ENCODE assay signal across 23 mouse cellular contexts in genomic region chr6:144804321-144804720, GRCm38 (mm10). TPM values are rescaled to one million over a fixed set of nuclear protein-coding genes. Genes with fewer than 3 reads are reported as not detected.
DNase-seq lines count a peak whose midpoint lies in the region; ATAC-seq and TF ChIP-seq lines count a peak whose summit lies in the region.
"Had no signal": no experiment of that assay in that cellular context is flagged by ENCODE, and none has a peak within 500 bp of the region (broad histone marks: within the 10 kb centered on the region; RNA-seq: fewer than 3 reads in every experiment).

No protein-coding gene starts in this region.

- DNase-seq in urinary bladder, postnatal 14 days (ENCODE audit: low spot score), result peak; percentile 43
- no peak for DNase-seq in urinary bladder, adult 2 months (ENCODE audit: low spot score)
- peak; percentile 2 for DNase-seq in MEL (ENCODE audit: low read depth, low spot score)
- peak; percentile 12 for DNase-seq in limb, embryonic 10.5 days (ENCODE audit: low spot score)
- DNase-seq in lung, postnatal 36 days, result no peak
- no peak for DNase-seq in c-Kit-positive CD71-positive TER-119-positive erythroid progenitor cells, embryonic 14.5 days (ENCODE audit: low spot score)
- DNase-seq: adrenal gland, postnatal 25 days; cerebellum, adult 8-10 months; heart, postnatal 36 days; layer of hippocampus, postnatal 36 days; lung, postnatal 14 days; spleen, adult 18-20 months had no signal

- 93% methylated on average over 5 of the region's 5 CpGs for WGBS in limb, embryonic 10.5 days
- WGBS in kidney, embryonic 15.5 days, result 81% methylated on average over 5 of the region's 5 CpGs

- no peaks in the 10 kb centered on the region for H3K79me2 ChIP-seq in MEL (ENCODE audit: control insufficient read depth, insufficient read depth, low read length, poor library complexity)

- no peak overlapping the region for H3K9ac ChIP-seq in MEL (ENCODE audit: control insufficient read depth, low read depth, low read length, poor library complexity, severe bottlenecking)
- H3K9ac ChIP-seq in kidney, embryonic 15.5 days, result no peak overlapping the region
- H3K9ac ChIP-seq: forebrain, embryonic 12.5 days; heart, embryonic 12.5 days; hindbrain, embryonic 14.5 days; stomach, embryonic 15.5 days had no signal

- H3K4me2 ChIP-seq in kidney, embryonic 15.5 days, result no peak overlapping the region
- H3K4me2 ChIP-seq: forebrain, embryonic 12.5 days; heart, embryonic 12.5 days; hindbrain, embryonic 14.5 days; midbrain, embryonic 11.5 days; stomach, embryonic 15.5 days had no signal

- no peaks in the 10 kb centered on the region for H3K27me3 ChIP-seq in MEL (ENCODE audit: control insufficient read depth in 1 of 2, insufficient read depth in 2 of 2, low read length in 2 of 2)
- H3K27me3 ChIP-seq in limb, embryonic 10.5 days (ENCODE audit: low read depth, poor library complexity, severe bottlenecking), result no peaks in the 10 kb centered on the region
- no peaks in the 10 kb centered on the region for H3K27me3 ChIP-seq in kidney, embryonic 15.5 days
- H3K27me3 ChIP-seq: forebrain, embryonic 12.5 days; heart, embryonic 12.5 days; Patski; stomach, embryonic 15.5 days had no signal

- H3K27ac ChIP-seq in MEL (ENCODE audit: control insufficient read depth, low read depth, low read length), result no peak overlapping the region
- H3K27ac ChIP-seq in limb, embryonic 10.5 days, result no peak overlapping the region
- H3K27ac ChIP-seq in kidney, embryonic 15.5 days, result no peak overlapping the region
- H3K27ac ChIP-seq: embryonic facial prominence, embryonic 10.5 days; forebrain, embryonic 12.5 days; hindbrain, embryonic 14.5 days; kidney, postnatal 0 days; stomach, embryonic 15.5 days had no signal

- H3K4me1 ChIP-seq in MEL (ENCODE audit: control insufficient read depth in 1 of 2, insufficient read depth in 2 of 2, low read length in 2 of 2), result no peaks in the 10 kb centered on the region
- H3K4me1 ChIP-seq in limb, embryonic 10.5 days, result no peaks in the 10 kb centered on the region
- no peaks in the 10 kb centered on the region for H3K4me1 ChIP-seq in kidney, embryonic 15.5 days
- H3K4me1 ChIP-seq: embryonic facial prominence, embryonic 10.5 days; forebrain, embryonic 12.5 days; heart, embryonic 12.5 days; stomach, embryonic 15.5 days had no signal

- no peaks in the 10 kb centered on the region for H3K9me3 ChIP-seq in MEL (replicated peaks; ENCODE audit: insufficient read depth, low read length)
- H3K9me3 ChIP-seq in limb, embryonic 10.5 days (replicated peaks), result no peaks in the 10 kb centered on the region
- 0 out of 2 replicates have a peak, but pooled peaks cover 7% of the 10 kb centered on the region for H3K9me3 ChIP-seq in kidney, embryonic 15.5 days (replicated peaks)
- H3K9me3 ChIP-seq: stomach, embryonic 15.5 days had no signal

- no peak for TF ChIP-seq CTCF in MEL (IDR thresholded peaks at IDR 0.05 in 2 of 3, conservative IDR thresholded peaks at IDR 0.05 in 1 of 3; ENCODE audit: control insufficient read depth in 1 of 3, insufficient read depth in 1 of 3, low read depth in 2 of 3, low read length in 3 of 3, poor library complexity in 1 of 3, severe bottlenecking in 1 of 3)

- no peak for TF ChIP-seq POLR2A in MEL (IDR thresholded peaks at IDR 0.05; ENCODE audit: control insufficient read depth in 1 of 2, insufficient read depth in 1 of 2, low read depth in 1 of 2, low read length in 2 of 2, poor library complexity in 1 of 2)

- H3K36me3 ChIP-seq in MEL (ENCODE audit: control insufficient read depth in 1 of 2, insufficient read depth in 2 of 2, low read length in 2 of 2), result no peaks in the 10 kb centered on the region
- H3K36me3 ChIP-seq in limb, embryonic 10.5 days, result no peaks in the 10 kb centered on the region
- no peaks in the 10 kb centered on the region for H3K36me3 ChIP-seq in kidney, embryonic 15.5 days
- H3K36me3 ChIP-seq: embryonic facial prominence, embryonic 10.5 days; forebrain, embryonic 12.5 days; heart, embryonic 12.5 days; stomach, embryonic 15.5 days had no signal

- TF ChIP-seq RAD21 in MEL (IDR thresholded peaks at IDR 0.05; ENCODE audit: low read depth, low read length), result no peak

- no peak overlapping the region for H3K4me3 ChIP-seq in MEL (ENCODE audit: control insufficient read depth in 1 of 2, insufficient read depth in 1 of 2, low read depth in 2 of 2, low read length in 2 of 2)
- no peak overlapping the region for H3K4me3 ChIP-seq in limb, embryonic 10.5 days
- H3K4me3 ChIP-seq in kidney, embryonic 15.5 days (replicated peaks), result no peak overlapping the region
- H3K4me3 ChIP-seq: embryonic facial prominence, embryonic 10.5 days; forebrain, embryonic 12.5 days; heart, embryonic 12.5 days; stomach, embryonic 15.5 days had no signal

- TF ChIP-seq EP300 in MEL (IDR thresholded peaks at IDR 0.05; ENCODE audit: low read depth in 1 of 2, low read length in 2 of 2), result no peak

- ATAC-seq in kidney, embryonic 15.5 days (replicated peaks; ENCODE audit: low FRiP score), result no peak
- ATAC-seq: intestine, postnatal 0 days; Patski had no signal

TF ChIP-seq in MEL, 35 proteins besides CTCF, POLR2A, EP300 and RAD21:
- TF ChIP-seq KAT2A (conservative IDR thresholded peaks at IDR 0.05; ENCODE audit: low read depth, low read length) (no peak), MEF2A (IDR thresholded peaks at IDR 0.05; ENCODE audit: extremely low read depth, insufficient replicate concordance, low read depth, low read length, poor library complexity, severe bottlenecking) (no peak), JUND (IDR thresholded peaks at IDR 0.05; ENCODE audit: low read depth, low read length) (no peak)
TF ChIP-seq in MEL: peak in this region for 0.

RNA-seq across cellular contexts. Expression of gene Sox5, which starts 22.5 kb away (rescaled TPM):
- 7.3 and 10.0 TPM in 2 replicates for polyA plus RNA-seq in urinary bladder, adult 2 months (2012; rRNA removed)
- total RNA-seq in MEL (2012; rRNA removed), result 0.19 and 0.33 TPM in 2 replicates
- polyA plus RNA-seq in MEL (2012; ENCODE audit: insufficient read depth in 1 of 2, insufficient read length in 2 of 2, low read depth in 1 of 2, low replicate concordance in 2 of 2, missing spikeins in 1 of 2), result 1 to 10 TPM in 1 of 2 experiments, not detected in 1; 3.0 TPM
- 34.1 and 60.8 TPM in 2 replicates for polyA plus RNA-seq in limb, embryonic 10.5 days (2016; fragmentation: Nextera tagmentation; extraction: Ambion mirVana)
- 14.1 and 14.3 TPM in 2 replicates for polyA plus RNA-seq in kidney, embryonic 15.5 days (2015; fragmentation: Nextera tagmentation; extraction: Ambion mirVana)
- total RNA-seq: granulocyte monocyte progenitor cell, adult 5-6 weeks had no signal

Comparison
In these comparisons a context has a peak if more than half of its experiments do, and no peak if none do; other contexts are left out.
1. DNase-seq: peak in urinary bladder, postnatal 14 days (single experiment), MEL (single experiment) and limb, embryonic 10.5 days (single experiment); none in urinary bladder, adult 2 months (single experiment), lung, postnatal 36 days (single experiment) and c-Kit-positive CD71-positive TER-119-positive erythroid progenitor cells, embryonic 14.5 days (single experiment).